Mouse (Mus musculus) CH12.LX (cell line): Measurements from ENCODE around the gene Drosha. TPM values are rescaled to one million over a fixed set of nuclear protein-coding genes. Genes with fewer than 3 reads are reported as not detected.

Experiments
- DNase-seq: peaks from one replicate; pipeline ENCODE4 v3.0.0-alpha.2; 2013; ENCODE audit errors: extremely low read depth
- H3K27ac ChIP-seq: 2 replicates; pipeline ENCODE4 v1.5.1; 2012; ENCODE audit warnings: low read depth, mild to moderate bottlenecking, control low read depth, moderate library complexity; ENCODE audit not compliant: insufficient read depth
- H3K27me3 ChIP-seq: replicated peaks from 2 replicates; pipeline ENCODE3; 2012; ENCODE audit warnings: inconsistent platforms
- H3K36me3 ChIP-seq, 2 experiments: replicated peaks in 1 of 2; 2 replicates each; pipeline versions ENCODE3 to v1.6.1; 2012; ENCODE audit warnings: inconsistent platforms in 1 of 2, low read length in 1 of 2, mild to moderate bottlenecking in 1 of 2, mixed read lengths in 1 of 2, moderate library complexity in 1 of 2; ENCODE audit not compliant: control insufficient read depth in 1 of 2, insufficient read depth in 1 of 2
- H3K4me1 ChIP-seq, 2 experiments: 2 replicates each; pipeline ENCODE4 v1.6.1; 2012; ENCODE audit warnings: inconsistent platforms in 1 of 2, moderate library complexity in 1 of 2; ENCODE audit not compliant: insufficient read depth in 2 of 2, control insufficient read depth in 1 of 2
- H3K4me2 ChIP-seq: 2 replicates; pipeline ENCODE4 v1.6.1; 2012; ENCODE audit warnings: low read depth, mild to moderate bottlenecking, control low read depth; ENCODE audit not compliant: poor library complexity, insufficient read depth, severe bottlenecking
- H3K4me3 ChIP-seq, 3 experiments: fragments of 150-350 bp in 1 of 3; sonication (generic) in 1 of 3; replicated peaks in 1 of 3; 2 replicates each; pipeline versions ENCODE3 to v1.5.1; 2011 to 2012; ENCODE audit warnings: low read depth in 2 of 3, low read length in 2 of 3, mild to moderate bottlenecking in 2 of 3, moderate library complexity in 2 of 3, control low read depth in 1 of 3, improper control_type of control experiment in 1 of 3, inconsistent platforms in 1 of 3, mixed read lengths in 1 of 3; ENCODE audit not compliant: poor library complexity in 1 of 3
- H3K79me2 ChIP-seq: replicated peaks from 2 replicates; pipeline ENCODE4 v1.6.1; 2012; ENCODE audit warnings: mild to moderate bottlenecking, moderate library complexity; ENCODE audit not compliant: control insufficient read depth, poor library complexity, insufficient read depth, severe bottlenecking; ENCODE audit errors: extremely low read depth
- H3K9ac ChIP-seq: 2 replicates; pipeline ENCODE4 v1.6.1; 2012; ENCODE audit warnings: low read depth, mild to moderate bottlenecking, control low read depth, moderate library complexity; ENCODE audit not compliant: insufficient read depth
- H3K9me3 ChIP-seq: replicated peaks from 2 replicates; pipeline ENCODE3; 2012; ENCODE audit warnings: low read length, inconsistent platforms, mixed read lengths
- BHLHE40 ChIP-seq: IDR thresholded peaks from 2 replicates; pipeline ENCODE4 v1.6.1; 2011; ENCODE audit warnings: mild to moderate bottlenecking, low read depth, low read length, improper control_type of control experiment
- CHD1 ChIP-seq: IDR thresholded peaks from 2 replicates; pipeline ENCODE4 v1.6.1; 2012; ENCODE audit warnings: low read depth, low read length, improper control_type of control experiment, inconsistent platforms
- CHD2 ChIP-seq: IDR thresholded peaks from 2 replicates; pipeline ENCODE4 v1.6.1; 2011; ENCODE audit warnings: low read length, improper control_type of control experiment
- CTCF ChIP-seq, 2 experiments: IDR thresholded peaks in 1 of 2; conservative IDR thresholded peaks in 1 of 2; 2 replicates each; pipeline ENCODE4 v1.5.1; 2011 to 2012; ENCODE audit warnings: low read depth in 2 of 2, low read length in 2 of 2, improper control_type of control experiment in 1 of 2, inconsistent platforms in 1 of 2, mild to moderate bottlenecking in 1 of 2, moderate library complexity in 1 of 2
- GABPA ChIP-seq: IDR thresholded peaks from 2 replicates; pipeline ENCODE4 v1.6.1; 2012; ENCODE audit warnings: low read depth, low read length, improper control_type of control experiment, inconsistent platforms; ENCODE audit not compliant: insufficient replicate concordance
- HCFC1 ChIP-seq: IDR thresholded peaks from 2 replicates; pipeline ENCODE4 v1.6.1; 2012; ENCODE audit warnings: low read depth, mild to moderate bottlenecking, inconsistent platforms, low read length, improper control_type of control experiment
- IRF4 ChIP-seq: IDR thresholded peaks from 2 replicates; pipeline ENCODE4 v1.6.1; 2014; ENCODE audit warnings: low read depth, mild to moderate bottlenecking, inconsistent platforms, low read length, improper control_type of control experiment
- JUN ChIP-seq: IDR thresholded peaks from 2 replicates; pipeline ENCODE4 v1.6.1; 2011; ENCODE audit warnings: low read depth, mild to moderate bottlenecking, low read length, improper control_type of control experiment, moderate library complexity; ENCODE audit not compliant: insufficient read depth
- JUND ChIP-seq: conservative IDR thresholded peaks from 2 replicates; pipeline ENCODE4 v1.6.1; 2011; ENCODE audit warnings: low read depth, low read length, improper control_type of control experiment
- KAT2A ChIP-seq: IDR thresholded peaks from 2 replicates; pipeline ENCODE4 v1.6.1; 2012; ENCODE audit warnings: low read length, improper control_type of control experiment, inconsistent platforms; ENCODE audit not compliant: insufficient replicate concordance
- MAFK ChIP-seq: IDR thresholded peaks from 2 replicates; pipeline ENCODE4 v1.6.1; 2011; ENCODE audit warnings: low read length, improper control_type of control experiment; ENCODE audit not compliant: insufficient replicate concordance
- MXI1 ChIP-seq: IDR thresholded peaks from 2 replicates; pipeline ENCODE4 v1.6.1; 2011; ENCODE audit warnings: mild to moderate bottlenecking, low read depth, low read length, improper control_type of control experiment
- MYC ChIP-seq: IDR thresholded peaks from 2 replicates; pipeline ENCODE4 v1.6.1; 2011; ENCODE audit warnings: low read depth, mild to moderate bottlenecking, improper control_type of control experiment, low read length
- NELFE ChIP-seq: IDR thresholded peaks from 2 replicates; pipeline ENCODE4 v1.6.1; 2011; ENCODE audit warnings: low read depth, low read length, improper control_type of control experiment
- NRF1 ChIP-seq: IDR thresholded peaks from 2 replicates; pipeline ENCODE4 v1.6.1; 2014; ENCODE audit warnings: low read depth, mild to moderate bottlenecking, inconsistent platforms, low read length, improper control_type of control experiment, moderate library complexity
- POLR2A ChIP-seq: IDR thresholded peaks from 2 replicates; pipeline ENCODE4 v1.6.1; 2011; ENCODE audit warnings: low read depth, mild to moderate bottlenecking, improper control_type of control experiment, low read length
- POLR2AphosphoS2 ChIP-seq: IDR thresholded peaks from 2 replicates; pipeline ENCODE4 v1.6.1; 2011; ENCODE audit warnings: low read depth, low read length, improper control_type of control experiment
- RAD21 ChIP-seq: IDR thresholded peaks from 2 replicates; pipeline ENCODE4 v1.6.1; 2011; ENCODE audit warnings: low read depth, mild to moderate bottlenecking, low read length, improper control_type of control experiment, moderate library complexity
- SIN3A ChIP-seq: IDR thresholded peaks from 2 replicates; pipeline ENCODE4 v1.6.1; 2012; ENCODE audit warnings: low read length, improper control_type of control experiment, inconsistent platforms
- SMC3 ChIP-seq: IDR thresholded peaks from 2 replicates; pipeline ENCODE4 v1.6.1; 2011; ENCODE audit warnings: low read depth, low read length, improper control_type of control experiment
- TBP ChIP-seq: conservative IDR thresholded peaks from 2 replicates; pipeline ENCODE4 v1.6.1; 2011; ENCODE audit warnings: low read depth, low read length, improper control_type of control experiment
- TCF12 ChIP-seq: IDR thresholded peaks from 2 replicates; pipeline ENCODE4 v1.6.1; 2014; ENCODE audit warnings: low read depth, mild to moderate bottlenecking, inconsistent platforms, low read length, improper control_type of control experiment
- UBTF ChIP-seq: IDR thresholded peaks from 2 replicates; pipeline ENCODE4 v1.6.1; 2012; ENCODE audit warnings: low read depth, mild to moderate bottlenecking, inconsistent platforms, low read length, improper control_type of control experiment, moderate library complexity
- USF1 ChIP-seq: IDR thresholded peaks from 2 replicates; pipeline ENCODE4 v1.6.1; 2014; ENCODE audit warnings: low read depth, mild to moderate bottlenecking, inconsistent platforms, low read length, improper control_type of control experiment
- USF2 ChIP-seq: conservative IDR thresholded peaks from 2 replicates; pipeline ENCODE4 v1.6.1; 2011; ENCODE audit warnings: low read depth, low read length, improper control_type of control experiment
- ZC3H11A ChIP-seq: IDR thresholded peaks from 2 replicates; pipeline ENCODE4 v1.6.1; 2012; ENCODE audit warnings: low read depth, mild to moderate bottlenecking, inconsistent platforms, low read length, improper control_type of control experiment
- ZMIZ1 ChIP-seq: IDR thresholded peaks from 2 replicates; pipeline ENCODE4 v1.6.1; 2012; ENCODE audit warnings: low read depth, mild to moderate bottlenecking, inconsistent platforms, low read length, improper control_type of control experiment
- ZNF384 ChIP-seq: IDR thresholded peaks from 2 replicates; pipeline ENCODE4 v1.6.1; 2012; ENCODE audit warnings: low read depth, low read length, improper control_type of control experiment, inconsistent platforms
- dilution Hi-C: fragments of 300-500 bp; cut with MboI; formaldehyde crosslinking; loops from 2 replicates; pipeline ENCODE4 v1.14.3; 2020; ENCODE audit warnings: low sequenced_read_pairs; ENCODE audit not compliant: extremely low pct_unique_long_range_greater_than_20kb, extremely low pct_ligation_motif_present
- in situ Hi-C: fragments of 300-500 bp; cut with MboI; formaldehyde crosslinking; loops from 3 replicates; pipeline ENCODE4 v1.14.3; 2019; ENCODE audit warnings: low sequenced_read_pairs, low pct_ligation_motif_present, low pct_unique_long_range_greater_than_20kb, mixed read lengths
- polyA plus RNA-seq: library from polyadenylated mRNA; unstranded; fragments of >175 nt; gene quantifications from 2 replicates; pipeline ENCODE4 v1.2.1, GENCODE M21; 2012; ENCODE audit warnings: low read depth; ENCODE audit not compliant: insufficient read length
- total RNA-seq, 2 experiments: library from RNA; depleted of rRNA; stranded (reverse); fragments of 300-350 nt in 1 of 2; fragments of >200 nt in 1 of 2; gene quantifications; 2 replicates each; pipeline ENCODE4 v1.2.3; 2012 to 2014

Drosha gene
- total and polyA plus RNA-seq, 3 experiments = 23.4 to 81.9 (median 24.8) TPM

- TF ChIP-seq KAT2A (no peak), CTCF (conservative IDR thresholded peaks at IDR 0.05 in 1 of 2, IDR thresholded peaks at IDR 0.05 in 1 of 2; ENCODE audit: low read depth in 2 of 2, low read length in 2 of 2) (no peak), POLR2AphosphoS2 (no peak), IRF4 (peak; percentile 97), MXI1 (peak; percentile 89), MAFK (peak; percentile 92), NELFE (0 out of 2 replicates have a peak, but pooled peaks have one; percentile 29), POLR2A (peak; percentile 77)
Observed at GRCm38 (mm10) chr15:12789406-12789867, 35.2 kb upstream of the Drosha start (continued).

GRCm38 (mm10) chr15:12794311-12794710 is 30.3 kb upstream of the Drosha start:
- Histone ChIP-seq H3K36me3 (no peaks in the 10 kb centered on the region), H3K4me2 (no peak overlapping the region), H3K27me3 (no peaks in the 10 kb centered on the region), H3K27ac (no peak overlapping the region), H3K4me1 (peaks cover 4 to 12% of the 10 kb centered on the region in 2 experiments; a peak in 3 of 4 replicates), H3K79me2 (no peaks in the 10 kb centered on the region), H3K9me3 (peaks cover 5% of the 10 kb centered on the region), H3K9ac (no peak overlapping the region), H3K4me3 (no peak overlapping the region)
- TF ChIP-seq NELFE (no peak), POLR2A (no peak), SIN3A (no peak), KAT2A (no peak), RAD21 (no peak), TCF12 (no peak), UBTF (no peak), MYC (no peak), CTCF (conservative IDR thresholded peaks at IDR 0.05 in 1 of 2, IDR thresholded peaks at IDR 0.05 in 1 of 2; ENCODE audit: low read depth in 2 of 2, low read length in 2 of 2) (no peak)
- dilution Hi-C loops (no loop called here), in situ Hi-C loops (loop anchor here (10.0 kb wide), 1 partner anchor 600 kb away; no protein-coding TSS in a partner anchor)
- no peak for DNase-seq

GRCm38 (mm10) chr15:12795457-12795894 is 29.1 kb upstream of the Drosha start:
- peaks cover 3% of the 10 kb centered on the region for H3K9me3 ChIP-seq
- no peak overlapping the region for H3K4me2 ChIP-seq
- H3K4me3 ChIP-seq = no peak overlapping the region
- no peak overlapping the region for H3K27ac ChIP-seq
- no peaks in the 10 kb centered on the region for H3K79me2 ChIP-seq
- H3K36me3 ChIP-seq = no peaks in the 10 kb centered on the region
- H3K4me1 ChIP-seq = peaks cover 7 to 8% of the 10 kb centered on the region in 2 experiments
- dilution Hi-C loops (no loop called here), in situ Hi-C loops (loop anchor here (5.0 to 10.0 kb wide), 3 partner anchors 213 to 601 kb away; no protein-coding TSS in a partner anchor)
- H3K9ac ChIP-seq = no peak overlapping the region
- peak; percentile 92 for DNase-seq
- no peaks in the 10 kb centered on the region for H3K27me3 ChIP-seq
- TF ChIP-seq ZMIZ1 (no peak), RAD21 (peak; percentile 86), GABPA (no peak), USF1 (no peak), JUND (0 out of 2 replicates have a peak, but pooled peaks have one; percentile 11), POLR2AphosphoS2 (no peak), HCFC1 (no peak), CHD2 (no peak), MAFK (no peak), USF2 (no peak), ZC3H11A (peak; percentile 69), NELFE (peak; percentile 57; the same call in 1 of the 2 replicates), CHD1 (no peak), TBP (no peak), IRF4 (peak; percentile 48; the same call in 1 of the 2 replicates), MXI1 (no peak), ZNF384 (no peak), JUN (no peak), CTCF (conservative IDR thresholded peaks at IDR 0.05 in 1 of 2, IDR thresholded peaks at IDR 0.05 in 1 of 2; ENCODE audit: low read depth in 2 of 2, low read length in 2 of 2) (peak; percentile 58 to 91; a peak in 3 of 4 replicates), BHLHE40 (no peak), UBTF (no peak), NRF1 (no peak), SMC3 (peak; percentile 91)
